14 mouse cellular contexts compared by ENCODE assay signal in the genomic region with DNA sequence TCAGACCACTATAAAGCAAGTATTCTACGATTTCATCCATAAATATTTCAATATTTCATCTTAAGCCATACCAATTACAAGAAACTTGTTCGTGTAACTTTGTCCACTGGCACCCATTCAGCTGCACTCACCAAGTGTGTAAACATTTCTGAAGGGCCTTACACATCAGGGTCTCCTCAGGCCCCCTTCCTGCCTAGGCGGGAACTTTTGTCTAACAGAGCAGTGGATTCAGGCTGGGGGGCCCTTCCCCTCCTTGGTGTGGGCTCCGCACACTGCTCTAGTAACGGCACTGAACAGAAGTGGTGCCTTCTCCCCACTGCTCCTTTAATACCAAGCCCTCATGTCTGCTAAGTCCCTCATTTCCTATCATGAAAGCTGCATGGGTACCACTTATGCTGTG.
"Had no signal": no experiment of that assay in that cellular context is flagged by ENCODE, and none has a peak within 500 bp of the region (broad histone marks: within the 10 kb centered on the region; RNA-seq: fewer than 3 reads in every experiment).

No protein-coding gene starts in this region.

- DNase-seq: right cerebral cortex, adult 18-20 months; right cerebral cortex, postnatal 14 days; right cerebral cortex, postnatal 25 days; right cerebral cortex, postnatal 4 days; spleen, adult 18-20 months; thymus, adult 18-20 months; thymus, adult 2 months; thymus, postnatal 14 days; thymus, postnatal 25 days; thymus, postnatal 36 days; thymus, postnatal 4 days had no signal

- H3K27me3 ChIP-seq: neural tube, embryonic 15.5 days; stomach, embryonic 15.5 days had no signal

- H3K9me3 ChIP-seq: neural tube, embryonic 15.5 days; stomach, embryonic 15.5 days had no signal

- H3K4me3 ChIP-seq: neural tube, embryonic 15.5 days; stomach, embryonic 15.5 days had no signal

- H3K4me1 ChIP-seq: neural tube, embryonic 15.5 days; stomach, embryonic 15.5 days had no signal

- H3K9ac ChIP-seq: neural tube, embryonic 15.5 days; stomach, embryonic 15.5 days had no signal

- H3K4me2 ChIP-seq: neural tube, embryonic 15.5 days; stomach, embryonic 15.5 days had no signal

- H3K27ac ChIP-seq: neural tube, embryonic 15.5 days; stomach, embryonic 15.5 days; stomach, postnatal 0 days had no signal
